Mouse (Mus musculus) bone marrow, adult 2 months (tissue): ENCODE measurements around the gene Flywch2.

ENCODE experiments used
- CTCF ChIP-seq: fragments of 200-500 bp; IDR thresholded peaks from 2 replicates; pipeline ENCODE4 v1.5.1; 2011; ENCODE audit warnings: low read length, control low read depth; ENCODE audit not compliant: control insufficient read depth, insufficient read depth
- POLR2A ChIP-seq: fragments of 200-500 bp; IDR thresholded peaks from 2 replicates; pipeline ENCODE4 v1.6.1; 2011; ENCODE audit warnings: low read depth, mild to moderate bottlenecking, control low read depth, low read length, borderline replicate concordance; ENCODE audit not compliant: control insufficient read depth

DNA sequence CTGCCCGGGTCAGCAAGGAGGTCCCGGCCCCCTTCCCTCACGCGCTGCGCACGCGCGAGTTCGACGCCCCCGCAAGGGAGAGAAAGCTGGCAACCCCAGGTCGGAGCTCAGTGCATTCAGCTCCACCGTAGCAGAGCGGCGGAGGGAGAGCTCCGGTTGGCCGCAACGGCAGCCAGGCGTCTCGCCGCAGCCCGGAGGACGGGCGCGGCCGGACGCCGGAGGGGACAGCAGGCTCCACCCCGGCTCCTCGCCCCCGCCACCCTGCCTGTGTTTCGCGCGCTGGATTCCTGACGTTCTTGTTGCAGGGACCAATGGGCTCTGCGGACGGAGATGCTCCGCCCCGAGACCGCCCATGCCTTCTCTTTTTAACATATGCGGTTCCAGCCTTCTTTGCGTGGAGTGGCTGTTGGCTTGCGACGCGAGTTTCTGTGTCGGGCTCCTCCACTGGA lies 45.7 kb downstream of the Flywch2 start:
- TF ChIP-seq CTCF: no peak
- peak; percentile 49; the same call in 1 of the 2 replicates for TF ChIP-seq POLR2A
